Mouse (Mus musculus): ENCODE data around the gene Ghrl. TPM values are rescaled to one million over a fixed set of nuclear protein-coding genes. Genes with fewer than 3 reads are reported as not detected.

Gene Ghrl
- polyA plus RNA-seq, 1 experiment from 2014 or later: not detected

Small RNA genes lying within 50 kb of the gene (microRNA-seq; reads per million reads assigned to microRNA genes)
- 1.2 reads per million for gene Mir7042

Other genes starting within 250 kb of the Ghrl start
- 5.3 and 6.2 TPM in 2 replicates for gene Il17rc, start 248.5 kb downstream of the Ghrl start, polyA plus RNA-seq (2015; fragmentation: Nextera tagmentation; extraction: Ambion mirVana)
- gene Creld1, start 236.6 kb downstream of the Ghrl start, polyA plus RNA-seq (2015; fragmentation: Nextera tagmentation; extraction: Ambion mirVana): 7.4 and 8.0 TPM in 2 replicates
- gene Prrt3, start 217.9 kb downstream of the Ghrl start, polyA plus RNA-seq (2015; fragmentation: Nextera tagmentation; extraction: Ambion mirVana): 0.07 TPM in 2 replicates
- 47.5 and 54.9 TPM in 2 replicates for gene Emc3, start 188.2 kb downstream of the Ghrl start, polyA plus RNA-seq (2015; fragmentation: Nextera tagmentation; extraction: Ambion mirVana)
- gene Fancd2, start 188.2 kb downstream of the Ghrl start, polyA plus RNA-seq (2015; fragmentation: Nextera tagmentation; extraction: Ambion mirVana): 9.7 and 11.0 TPM in 2 replicates
- 0.09 TPM in 1 of 2 replicates, not detected in the other for gene Fancd2os, start 119.2 kb downstream of the Ghrl start, polyA plus RNA-seq (2015; fragmentation: Nextera tagmentation; extraction: Ambion mirVana)
- 101 and 104 TPM in 2 replicates for gene Brk1, start 115.1 kb downstream of the Ghrl start, polyA plus RNA-seq (2015; fragmentation: Nextera tagmentation; extraction: Ambion mirVana)
- 7.8 and 9.4 TPM in 2 replicates for gene Vhl, start 95.9 kb downstream of the Ghrl start, polyA plus RNA-seq (2015; fragmentation: Nextera tagmentation; extraction: Ambion mirVana)
- 12.1 and 14.9 TPM in 2 replicates for gene Irak2, start 81.4 kb downstream of the Ghrl start, polyA plus RNA-seq (2015; fragmentation: Nextera tagmentation; extraction: Ambion mirVana)
- 0.94 and 1.0 TPM in 2 replicates for gene Tatdn2, start 22.8 kb downstream of the Ghrl start, polyA plus RNA-seq (2015; fragmentation: Nextera tagmentation; extraction: Ambion mirVana)
- gene Sec13, start 20.9 kb upstream of the Ghrl start, polyA plus RNA-seq (2015; fragmentation: Nextera tagmentation; extraction: Ambion mirVana): 147 and 150 TPM in 2 replicates

Data from liver, embryonic 13.5 days (tissue).